Mouse (Mus musculus) lung, embryonic 14.5 days (tissue): ENCODE results near the gene Adgrb3. TPM values are rescaled to one million over a fixed set of nuclear protein-coding genes. Genes with fewer than 3 reads are reported as not detected.
A peak's percentile ranks its signal among the peaks of the same experiment; 100 is the strongest.

Source experiments
- ATAC-seq: fragments of 200-750 bp; cut with Nextera tagmentation; 2 replicates; pipeline ENCODE4 v1.8.0; 2017; ENCODE audit warnings: mild to moderate bottlenecking, moderate TSS enrichment, moderate library complexity; ENCODE audit not compliant: insufficient read depth
- DNase-seq: peaks from one replicate; pipeline ENCODE4 v3.0.0-alpha.2; 2015
- H3K27ac ChIP-seq: fragments of 300-500 bp; sonication (generic); 2 replicates; pipeline ENCODE4 v1.5.1; 2014; ENCODE audit warnings: low read depth, mild to moderate bottlenecking, moderate library complexity
- H3K27me3 ChIP-seq: fragments of 300-500 bp; sonication (generic); 2 replicates; pipeline ENCODE4 v1.6.1; 2014; ENCODE audit warnings: low read length, control low read depth; ENCODE audit not compliant: insufficient read depth
- H3K36me3 ChIP-seq: fragments of 300-500 bp; sonication (generic); 2 replicates; pipeline ENCODE4 v1.6.1; 2014; ENCODE audit warnings: control low read depth; ENCODE audit not compliant: insufficient read depth
- H3K4me1 ChIP-seq: fragments of 300-500 bp; sonication (generic); 2 replicates; pipeline ENCODE4 v1.6.1; 2014; ENCODE audit warnings: antibody characterized with exemption, control low read depth; ENCODE audit not compliant: insufficient read depth
- H3K4me2 ChIP-seq: fragments of 300-500 bp; sonication (generic); 2 replicates; pipeline ENCODE4 v1.6.1; 2014; ENCODE audit warnings: mild to moderate bottlenecking
- H3K4me3 ChIP-seq: fragments of 300-500 bp; sonication (generic); 2 replicates; pipeline ENCODE4 v1.5.1; 2014; ENCODE audit warnings: low read depth, low read length
- H3K9ac ChIP-seq: fragments of 300-500 bp; sonication (generic); 2 replicates; pipeline ENCODE4 v1.6.1; 2014
- H3K9me3 ChIP-seq: fragments of 300-500 bp; sonication (generic); 2 replicates; pipeline ENCODE4 v1.6.1; 2016; ENCODE audit warnings: low read depth, low read length, control low read depth
- CTCF ChIP-seq: IDR thresholded peaks from 2 replicates; pipeline ENCODE4 v1.5.1; 2016; ENCODE audit warnings: antibody characterized with exemption, low read depth
- WGBS: fragments of 180-500 bp; shearing (Covaris S2); extraction: QIAGEN DNeasy Blood & Tissue Kit; methylation state at CpG from one replicate; pipeline ENCODE4 v1.1.7; 2014; 5-methylcytosine and 5-hydroxymethylcytosine counted together
- polyA plus RNA-seq: library from polyadenylated mRNA; unstranded; fragments of >200 nt; fragmentation: Nextera tagmentation; extraction: Ambion mirVana; gene quantifications from 2 replicates; pipeline ENCODE4 v1.2.1, GENCODE M21; 2014

The Adgrb3 gene
- polyA plus RNA-seq, 1 experiment from 2014 or later, result 0.74 TPM

DNA sequence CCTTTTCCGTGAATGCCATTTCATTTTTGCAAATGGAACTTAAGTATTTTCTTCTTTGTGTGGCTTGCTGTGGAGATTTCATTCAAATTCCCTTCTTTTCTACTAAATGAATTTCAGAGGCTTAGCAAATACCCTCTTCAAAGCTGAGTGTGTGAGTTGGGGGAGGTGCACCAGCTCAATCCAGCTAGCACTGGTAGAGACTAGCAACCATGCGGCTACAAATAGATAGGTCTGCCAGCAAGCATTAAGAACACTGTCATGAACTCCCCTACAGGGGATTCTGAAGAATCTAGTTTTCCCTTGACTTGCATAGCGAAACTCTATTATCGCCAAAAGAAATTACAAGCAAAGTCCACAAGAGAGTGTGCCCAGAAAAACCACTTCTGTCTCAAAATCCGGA is 624.9 kb downstream of the Adgrb3 start:
- TF ChIP-seq CTCF, result no peak
- DNase-seq (peak; percentile 23), ATAC-seq (peak; percentile 56; the same call in 1 of the 2 replicates)
- H3K27me3 ChIP-seq, result no peaks in the 10 kb centered on the region
- H3K4me2 ChIP-seq, result no peak overlapping the region
- H3K4me1 ChIP-seq, result no peaks in the 10 kb centered on the region
- WGBS, result 44% methylated on average over 5 of the region's 5 CpGs
- no peak overlapping the region for H3K27ac ChIP-seq
- no peaks in the 10 kb centered on the region for H3K36me3 ChIP-seq
- no peaks in the 10 kb centered on the region for H3K9me3 ChIP-seq
- H3K4me3 ChIP-seq, result no peak overlapping the region
- H3K9ac ChIP-seq, result no peak overlapping the region

DNA sequence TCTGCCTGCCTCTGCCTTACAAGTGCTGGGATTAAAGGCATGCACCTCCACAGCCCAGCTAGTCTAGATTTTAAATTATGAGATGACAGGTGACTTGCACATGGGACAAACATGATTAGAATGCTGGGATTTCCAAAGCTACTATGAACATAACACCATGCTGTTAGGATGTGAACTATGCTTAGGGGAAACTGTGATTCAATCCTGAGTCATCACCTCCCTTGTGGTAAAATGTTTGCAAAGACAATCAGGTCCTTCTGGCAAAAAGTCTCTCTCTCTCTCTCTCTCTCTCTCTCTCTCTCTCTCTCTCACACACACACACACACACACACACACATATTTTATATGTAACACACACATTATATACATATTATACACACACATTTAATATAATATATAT is 630.1 kb downstream of the Adgrb3 start:
- Histone ChIP-seq H3K4me1 (no peaks in the 10 kb centered on the region), H3K36me3 (no peaks in the 10 kb centered on the region), H3K4me2 (no peak overlapping the region), H3K27ac (no peak overlapping the region), H3K9me3 (no peaks in the 10 kb centered on the region), H3K9ac (no peak overlapping the region), H3K27me3 (no peaks in the 10 kb centered on the region), H3K4me3 (no peak overlapping the region)
- TF ChIP-seq CTCF, result no peak
- ATAC-seq, result no peak
- DNase-seq, result no peak

DNA sequence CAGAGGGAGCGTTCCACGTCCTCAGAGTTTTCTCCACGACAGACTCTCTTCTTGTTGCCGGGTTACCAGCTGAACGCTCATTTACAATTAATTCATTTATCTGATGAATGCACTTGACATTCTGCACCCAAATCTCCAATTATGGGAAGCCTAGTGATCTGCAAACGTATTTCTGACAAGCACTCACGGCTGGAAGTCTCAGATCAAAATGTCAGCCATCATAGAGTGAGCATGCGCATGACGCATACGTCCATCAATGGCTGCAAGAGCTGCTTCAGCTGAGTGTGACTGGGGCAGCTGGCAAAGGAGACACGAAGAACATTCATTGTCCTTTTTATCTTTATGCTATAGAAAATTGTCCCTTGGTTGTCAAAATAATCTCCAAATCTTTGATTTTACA is 637.5 kb downstream of the Adgrb3 start:
- Histone ChIP-seq H3K9me3 (no peaks in the 10 kb centered on the region), H3K4me3 (no peak overlapping the region), H3K27me3 (no peaks in the 10 kb centered on the region), H3K9ac (no peak overlapping the region), H3K36me3 (no peaks in the 10 kb centered on the region), H3K4me1 (no peaks in the 10 kb centered on the region), H3K27ac (no peak overlapping the region), H3K4me2 (no peak overlapping the region)
- DNase-seq (no peak), ATAC-seq (no peak)
- WGBS, result 73% methylated on average over 11 of the region's 11 CpGs
- TF ChIP-seq CTCF, result no peak

DNA sequence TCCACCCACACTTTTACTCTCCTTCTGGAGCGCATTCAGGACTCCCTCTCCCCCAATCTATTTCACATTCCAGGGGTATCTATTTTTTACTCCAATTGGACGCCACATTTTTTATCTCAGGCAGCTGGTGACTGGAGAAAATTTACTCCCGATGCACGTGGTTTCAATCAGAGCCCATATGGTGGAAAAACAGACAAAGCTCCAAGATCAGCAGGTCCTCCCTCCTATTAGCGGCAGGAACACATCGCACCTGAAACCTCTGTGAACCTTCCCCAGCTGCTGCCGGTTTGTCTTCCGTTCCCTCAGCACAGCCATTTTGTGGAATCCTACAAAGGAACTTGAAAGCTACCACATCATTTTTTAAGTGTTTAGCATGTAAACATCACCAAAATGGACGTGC is 640.2 kb downstream of the Adgrb3 start:
- no peaks in the 10 kb centered on the region for H3K36me3 ChIP-seq

DNA sequence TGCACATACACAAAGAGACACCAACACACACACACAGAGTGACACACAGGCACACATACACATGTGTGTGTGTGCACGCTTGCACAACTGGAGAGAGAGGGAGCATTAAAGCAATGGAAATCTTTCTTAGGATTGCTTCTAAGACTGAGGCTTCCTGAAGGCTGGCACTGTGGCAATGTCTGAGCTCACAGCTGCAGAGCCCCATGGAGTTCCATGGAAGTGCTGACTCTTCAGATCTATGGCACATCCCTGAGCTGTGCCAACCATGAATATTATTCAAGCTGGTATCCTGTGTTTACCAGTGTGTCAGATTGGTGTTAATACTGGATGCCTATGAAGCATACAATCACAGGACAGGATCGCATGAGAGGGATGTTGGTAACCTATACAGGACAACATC is 643.6 kb downstream of the Adgrb3 start:
- ATAC-seq, result no peak
- DNase-seq, result no peak
- no peak for TF ChIP-seq CTCF

More for the DNA sequence above, 640.2 kb downstream of the Adgrb3 start:
- H3K4me1 ChIP-seq, result no peaks in the 10 kb centered on the region
- no peak for TF ChIP-seq CTCF
- no peak overlapping the region for H3K4me2 ChIP-seq
- ATAC-seq, result no peak
- peak; percentile 1 for DNase-seq
- no peaks in the 10 kb centered on the region for H3K27me3 ChIP-seq
- no peak overlapping the region for H3K9ac ChIP-seq
- no peak overlapping the region for H3K27ac ChIP-seq
- whole genome bisulfite sequencing, result 33% methylated on average over 9 of the region's 9 CpGs
- no peaks in the 10 kb centered on the region for H3K9me3 ChIP-seq
- no peak overlapping the region for H3K4me3 ChIP-seq

DNA sequence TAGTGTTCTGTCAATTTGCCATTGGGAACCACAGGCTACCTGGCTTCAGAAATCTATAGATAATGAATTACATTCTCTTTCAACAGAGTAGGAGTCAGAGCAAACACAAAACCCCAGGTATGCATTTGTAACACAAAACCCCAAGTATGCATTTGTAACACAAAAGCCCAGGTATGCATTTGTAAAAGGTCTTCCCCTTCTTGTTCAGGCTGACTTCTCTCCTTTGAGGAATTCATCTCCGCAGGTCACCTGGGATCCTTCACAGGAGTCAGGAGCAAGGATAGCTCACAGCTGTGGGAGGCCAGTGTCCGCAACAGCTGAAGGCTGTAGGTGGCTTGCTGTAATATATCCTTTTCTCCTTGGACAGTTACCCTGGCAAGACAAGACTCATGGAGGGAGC is 647.6 kb downstream of the Adgrb3 start:
- Histone ChIP-seq H3K36me3 (no peaks in the 10 kb centered on the region), H3K27ac (no peak overlapping the region), H3K4me1 (no peaks in the 10 kb centered on the region), H3K27me3 (no peaks in the 10 kb centered on the region), H3K4me2 (no peak overlapping the region), H3K9me3 (no peaks in the 10 kb centered on the region), H3K4me3 (no peak overlapping the region), H3K9ac (no peak overlapping the region)
- 58% methylated on average over 2 of the region's 2 CpGs for WGBS
- ATAC-seq (no peak), DNase-seq (no peak)
- no peak for TF ChIP-seq CTCF

More for the DNA sequence above, 643.6 kb downstream of the Adgrb3 start:
- Histone ChIP-seq H3K27me3 (no peaks in the 10 kb centered on the region), H3K27ac (no peak overlapping the region), H3K36me3 (no peaks in the 10 kb centered on the region), H3K4me3 (no peak overlapping the region), H3K9me3 (no peaks in the 10 kb centered on the region), H3K4me2 (no peak overlapping the region), H3K9ac (no peak overlapping the region), H3K4me1 (no peaks in the 10 kb centered on the region)
- 93% methylated on average over 2 of the region's 2 CpGs for WGBS

DNA sequence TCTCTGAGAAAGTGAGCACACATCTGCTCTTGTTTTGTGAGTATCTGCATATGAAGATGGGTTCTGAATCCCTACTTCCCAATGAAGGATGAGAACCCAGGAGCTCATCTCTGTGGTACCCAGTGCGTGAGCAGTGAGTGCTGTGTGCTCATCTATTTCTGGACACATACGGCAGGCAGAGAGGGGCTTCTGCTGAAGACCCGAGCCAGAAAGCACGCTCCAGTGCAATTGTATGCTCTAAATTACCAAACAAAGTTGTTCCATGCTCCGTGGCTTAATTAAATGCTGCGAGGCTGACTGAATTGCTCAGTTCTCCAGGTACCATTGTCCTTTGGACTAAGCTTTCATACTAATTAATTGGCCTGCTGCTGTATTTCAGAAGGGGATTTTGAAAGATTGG is 648.9 kb downstream of the Adgrb3 start:
- Histone ChIP-seq H3K27ac (no peak overlapping the region), H3K27me3 (no peaks in the 10 kb centered on the region), H3K36me3 (no peaks in the 10 kb centered on the region), H3K4me1 (no peaks in the 10 kb centered on the region), H3K4me3 (no peak overlapping the region), H3K9ac (no peak overlapping the region), H3K4me2 (no peak overlapping the region), H3K9me3 (no peaks in the 10 kb centered on the region)
- TF ChIP-seq CTCF, result no peak
- 77% methylated on average over 6 of the region's 6 CpGs for WGBS
- no peak for DNase-seq
- ATAC-seq, result no peak

DNA sequence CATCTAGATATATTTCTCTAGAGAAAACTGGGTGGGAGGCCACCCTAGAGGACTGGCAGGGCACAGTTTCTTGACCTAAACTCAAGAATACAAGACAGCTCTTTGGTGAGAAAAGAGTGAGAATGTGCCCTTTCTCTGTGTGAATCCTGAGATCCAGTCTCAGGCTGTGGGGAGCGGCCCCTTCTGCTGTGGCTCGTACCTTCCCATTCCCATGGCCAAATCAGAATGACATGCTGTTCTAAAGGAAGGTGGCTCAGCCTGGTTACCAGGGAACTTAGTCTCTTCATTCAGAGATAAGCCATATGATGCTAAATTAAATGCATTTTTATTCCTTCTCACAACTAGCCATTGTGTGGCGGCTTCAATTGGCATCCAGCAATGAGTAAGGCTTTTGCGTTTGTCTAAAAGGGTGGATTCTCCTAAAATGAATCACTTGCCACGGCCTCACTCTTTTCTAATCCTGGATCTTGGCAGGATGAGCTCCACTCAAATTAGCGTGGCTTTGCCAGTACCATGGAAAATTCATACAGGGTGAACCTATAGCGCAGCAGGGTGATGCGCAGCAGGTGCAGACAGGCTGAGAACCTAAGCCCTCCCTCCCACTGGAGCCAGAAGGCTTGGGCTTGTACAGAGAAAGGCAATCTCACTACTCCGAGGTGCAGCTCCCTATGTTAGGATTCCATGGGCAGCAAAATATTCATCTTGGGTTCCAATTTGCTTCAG is 649.5 kb downstream of the Adgrb3 start:
- Histone ChIP-seq H3K4me3 (no peak overlapping the region), H3K27me3 (no peaks in the 10 kb centered on the region), H3K9ac (no peak overlapping the region), H3K4me1 (no peaks in the 10 kb centered on the region), H3K9me3 (no peaks in the 10 kb centered on the region), H3K27ac (no peak overlapping the region), H3K36me3 (no peaks in the 10 kb centered on the region), H3K4me2 (no peak overlapping the region)
- DNase-seq, result no peak
- WGBS, result 63% methylated on average over 9 of the region's 9 CpGs
- TF ChIP-seq CTCF, result no peak
- ATAC-seq, result no peak
